Mouse (Mus musculus) cerebral cortex, adult 2 months (tissue): ENCODE data around the gene Slc35e3.

ENCODE experiments used
- WGBS: fragments of 180-500 bp; shearing (Covaris S2); methylation state at CpG from one replicate; pipeline ENCODE4 v1.1.7; 2018; 5-methylcytosine and 5-hydroxymethylcytosine counted together

The Slc35e3 gene

DNA sequence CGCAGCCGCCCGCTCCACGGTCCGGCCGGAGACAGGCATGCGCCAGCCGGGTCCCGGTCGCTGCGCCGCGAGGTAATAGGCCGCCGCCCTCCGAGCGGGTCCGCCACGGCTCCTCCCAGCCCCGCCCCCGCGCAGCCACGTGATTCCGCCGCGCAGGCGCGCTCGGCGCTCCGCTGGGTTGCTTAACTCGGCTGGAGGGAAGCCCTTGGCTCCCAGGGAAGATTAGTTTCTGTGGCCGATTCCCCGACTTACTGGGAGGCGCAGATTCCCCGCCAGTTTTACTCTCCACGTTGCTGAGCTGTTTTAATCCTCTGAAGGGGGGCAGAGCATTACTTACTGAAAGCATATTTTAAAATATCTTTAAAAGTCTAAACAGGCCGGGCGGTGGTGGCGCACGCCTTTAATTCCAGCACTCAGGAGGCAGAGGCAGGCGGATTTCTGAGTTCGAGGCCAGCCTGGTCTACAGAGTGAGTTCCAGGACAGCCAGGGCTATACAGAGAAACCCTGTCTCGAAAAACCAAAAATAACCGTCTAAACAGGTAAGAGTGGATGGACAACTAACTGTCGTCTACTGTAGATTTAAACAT is at the start of gene Slc35e3:
Gene Slc35e3 (minus strand): TSS at position 69 of the 587 bp plus-strand sequence.
- 12% methylated on average over 46 of the region's 46 CpGs for WGBS

DNA sequence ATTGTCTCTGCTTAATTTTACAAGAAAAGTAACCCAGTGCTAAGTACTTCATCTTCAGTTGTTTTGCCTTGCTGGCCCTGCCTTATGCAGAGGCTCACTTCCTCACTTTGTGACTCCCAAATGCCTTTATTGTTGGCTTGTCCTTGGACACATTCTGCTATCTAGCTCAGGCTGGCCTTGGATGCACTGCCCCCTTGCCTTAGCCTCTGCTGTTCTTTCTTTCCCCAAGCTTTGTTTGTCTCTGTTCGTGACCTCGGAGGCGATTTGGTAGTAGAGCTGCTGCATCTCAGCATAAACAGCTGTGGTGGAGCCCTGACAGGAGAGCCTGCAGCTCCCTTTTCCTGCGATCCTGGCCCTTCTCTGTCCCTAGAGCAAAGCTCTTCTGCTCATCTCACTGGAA is 49.0 kb upstream of the Slc35e3 start:
- 80% methylated on average over 4 of the region's 4 CpGs for WGBS

DNA sequence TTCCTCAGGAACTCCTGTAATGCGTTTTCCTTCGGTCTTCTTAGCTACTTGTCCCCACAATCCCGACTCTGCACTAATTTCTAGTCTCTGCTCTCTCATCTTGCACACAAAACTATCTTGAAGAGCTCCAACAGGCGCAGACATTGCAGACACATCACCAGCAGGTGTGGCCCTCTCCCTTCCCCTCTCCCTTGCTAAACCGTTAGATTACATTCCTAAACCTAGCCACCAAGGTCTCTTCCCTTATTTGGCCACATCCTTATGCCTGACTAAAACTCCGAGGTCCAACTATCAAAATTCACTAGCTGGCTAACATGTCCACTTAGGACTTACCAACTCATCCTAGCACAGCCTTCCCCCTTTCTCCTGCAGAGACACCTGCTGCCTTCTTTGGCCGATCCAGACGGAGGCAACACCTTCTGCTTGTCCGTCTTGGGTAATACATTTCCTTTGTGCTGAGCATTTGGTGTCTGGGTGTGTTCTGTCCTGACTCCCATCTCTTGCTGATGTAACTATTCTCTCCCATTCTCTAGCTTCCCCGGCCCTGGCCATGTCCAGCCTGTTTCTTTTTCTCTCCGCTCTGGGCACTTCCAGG is 47.4 kb upstream of the Slc35e3 start:
- 75% methylated on average over 11 of the region's 11 CpGs for WGBS

DNA sequence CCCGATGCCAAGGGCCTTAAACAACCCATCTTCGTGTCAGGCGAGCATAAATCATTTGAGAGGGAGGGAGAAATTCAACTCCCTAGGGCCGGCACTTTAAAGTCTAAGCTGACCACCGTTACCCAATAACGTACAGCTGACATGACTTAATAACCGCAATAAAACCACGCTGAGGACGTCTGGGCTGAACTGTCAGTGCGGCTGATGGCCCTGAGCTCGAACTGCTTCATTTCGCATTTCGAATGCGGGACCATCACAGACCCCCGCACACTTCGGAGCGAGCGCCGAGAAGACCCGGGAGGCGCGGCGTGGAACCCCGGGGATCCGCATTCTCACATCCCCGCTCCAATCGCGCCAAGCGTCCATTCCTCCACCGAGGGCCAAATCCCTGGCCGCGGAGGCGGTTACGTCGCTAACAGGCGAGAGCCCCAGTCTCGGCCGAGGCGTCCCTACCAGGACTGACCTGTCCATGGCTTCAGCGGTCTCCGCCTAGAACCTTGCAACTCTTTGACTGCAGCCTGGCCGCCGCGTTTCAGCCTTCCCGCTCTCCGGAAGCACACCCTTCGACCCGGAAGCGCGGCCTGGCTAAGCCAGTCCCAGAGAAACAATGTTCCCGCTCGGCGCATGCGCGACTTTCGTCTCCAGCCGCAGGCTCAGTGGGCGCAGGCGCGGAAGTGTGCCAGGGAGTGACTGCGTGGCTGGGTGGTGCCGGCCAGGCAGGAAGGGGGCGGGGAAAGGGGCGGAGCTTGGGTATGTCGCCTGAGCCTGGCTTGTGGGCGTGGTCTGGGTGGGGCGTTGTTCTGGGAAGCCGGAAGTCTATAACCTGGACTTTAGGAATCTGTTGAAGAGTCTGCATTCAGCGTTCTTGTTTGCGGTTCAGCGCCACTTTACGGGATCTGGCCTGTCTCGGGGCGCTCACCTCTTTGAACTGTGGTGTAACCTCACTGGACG is 46.3 kb upstream of the Slc35e3 start, which contains the start of gene Nup107:
Gene Nup107 (minus strand): TSS at position 565 of the 951 bp plus-strand sequence.
- WGBS, result under 1% methylated on average over 75 of the region's 75 CpGs

DNA sequence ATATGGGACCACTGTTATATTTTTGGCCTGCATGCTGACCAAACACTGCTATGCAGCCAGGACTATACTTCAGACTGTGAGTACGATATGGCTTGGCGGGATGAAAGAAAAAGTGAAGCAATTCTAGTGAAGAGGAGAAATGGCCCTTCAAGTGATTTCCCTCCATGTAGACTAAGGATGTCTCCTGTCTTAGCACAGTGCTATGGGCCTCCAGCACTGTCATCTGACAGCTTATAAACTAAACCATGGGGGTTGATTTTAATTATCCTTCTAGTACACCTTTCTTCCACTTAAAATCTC is 45.0 kb upstream of the Slc35e3 start:
- 93% methylated on average over 2 of the region's 2 CpGs for WGBS

DNA sequence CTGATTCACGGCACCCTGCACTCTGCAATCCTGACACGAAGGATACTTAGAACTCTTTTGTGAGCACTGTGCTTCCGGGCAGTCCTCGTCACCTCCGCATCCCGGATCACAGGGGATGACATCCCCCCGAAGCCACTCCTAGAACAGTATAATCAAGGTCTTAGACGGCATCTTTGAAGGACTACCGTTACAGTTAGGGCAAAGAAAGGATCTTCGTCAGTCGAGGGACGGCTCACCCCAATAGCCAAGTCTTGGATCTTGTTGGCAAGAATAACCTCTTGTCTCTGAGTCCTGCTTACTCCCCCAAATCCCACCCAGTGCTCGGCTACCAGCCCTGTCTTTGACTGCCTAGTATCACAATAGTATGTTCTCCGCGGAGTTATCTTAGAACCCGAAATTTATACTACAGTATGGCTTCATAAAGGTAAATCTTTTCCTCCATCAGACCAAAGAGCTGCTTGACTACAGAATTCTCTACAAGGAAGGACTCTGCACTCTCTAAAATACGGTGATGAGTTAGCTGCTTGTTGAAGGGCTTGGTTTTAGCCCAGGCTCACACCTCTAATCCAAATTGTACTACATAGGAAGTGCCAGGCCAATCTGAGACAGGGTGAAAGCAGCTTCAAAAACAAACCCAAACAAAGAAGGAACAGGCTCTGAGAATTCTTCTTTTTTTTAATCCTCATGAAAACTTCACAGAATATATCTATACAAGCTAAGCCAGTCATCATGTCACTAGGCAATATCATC is 44.4 kb upstream of the Slc35e3 start:
- WGBS, result 94% methylated on average over 17 of the region's 17 CpGs

DNA sequence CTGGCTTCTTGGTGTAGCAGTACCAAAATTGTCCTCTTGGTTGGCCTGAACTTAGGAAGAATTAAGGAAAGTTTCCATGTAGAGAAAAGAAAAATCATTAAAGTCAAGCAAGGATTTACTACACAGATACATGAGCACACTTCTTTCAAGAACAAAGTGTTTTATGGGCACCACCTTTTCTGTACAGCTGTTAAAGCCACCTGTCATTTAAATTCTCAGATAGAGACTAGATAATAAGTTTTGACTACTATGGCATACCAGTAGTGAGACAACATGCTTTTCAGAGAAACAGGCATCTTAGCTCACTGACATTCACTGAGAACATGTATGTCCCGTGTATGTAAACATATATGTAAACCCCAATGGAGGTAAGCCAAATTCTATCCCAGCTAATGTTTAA is 43.8 kb upstream of the Slc35e3 start:
- 91% methylated on average over 1 of the region's 1 CpGs for WGBS

DNA sequence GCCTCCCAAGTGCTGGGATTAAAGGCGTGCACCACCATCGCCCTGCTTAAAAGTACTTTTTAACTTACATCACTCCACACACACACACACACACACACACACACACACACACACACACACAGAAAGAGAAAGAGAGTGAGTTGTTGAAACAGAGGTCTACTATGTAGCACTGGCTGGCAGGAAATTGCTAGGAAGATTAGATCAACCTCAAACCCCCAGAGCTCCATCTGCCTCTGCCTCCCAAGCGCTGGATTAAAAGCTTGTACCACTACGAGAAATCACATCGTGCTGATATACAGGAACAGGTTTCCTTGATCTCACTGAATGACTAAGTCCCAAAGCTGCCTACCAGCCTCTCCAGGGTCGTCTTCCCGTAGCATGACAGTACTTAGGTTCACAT is 38.5 kb upstream of the Slc35e3 start:
- WGBS, result 95% methylated on average over 7 of the region's 7 CpGs

DNA sequence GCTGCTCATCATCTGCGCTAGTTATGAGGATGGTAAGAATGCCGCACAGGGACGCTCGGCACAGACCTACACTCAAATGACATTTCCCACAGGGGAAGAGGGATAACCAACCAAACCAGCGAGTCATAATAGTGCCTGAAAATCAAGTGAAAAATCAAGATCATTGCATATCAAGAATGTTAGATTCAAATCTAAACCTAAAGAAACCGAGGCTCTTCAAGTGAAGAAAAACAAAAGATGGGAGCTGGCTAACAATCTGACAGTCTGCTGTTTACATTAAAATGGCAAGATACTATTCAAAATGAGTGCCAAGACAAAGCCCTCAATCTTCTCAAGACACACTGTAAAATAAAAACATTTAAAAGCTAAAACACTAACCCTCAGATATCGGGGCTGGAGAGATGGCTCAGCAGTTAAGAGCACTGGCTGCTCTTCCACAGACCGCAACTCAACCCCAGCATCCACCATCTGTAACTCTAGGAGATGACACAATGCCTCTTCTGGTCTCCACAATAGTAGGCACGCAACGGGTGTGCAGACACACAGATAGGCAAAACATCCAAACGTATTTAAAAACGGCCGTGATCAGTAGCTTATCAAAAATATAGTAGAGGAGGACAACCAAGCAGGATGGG is 37.7 kb upstream of the Slc35e3 start:
- 96% methylated on average over 13 of the region's 13 CpGs for WGBS

DNA sequence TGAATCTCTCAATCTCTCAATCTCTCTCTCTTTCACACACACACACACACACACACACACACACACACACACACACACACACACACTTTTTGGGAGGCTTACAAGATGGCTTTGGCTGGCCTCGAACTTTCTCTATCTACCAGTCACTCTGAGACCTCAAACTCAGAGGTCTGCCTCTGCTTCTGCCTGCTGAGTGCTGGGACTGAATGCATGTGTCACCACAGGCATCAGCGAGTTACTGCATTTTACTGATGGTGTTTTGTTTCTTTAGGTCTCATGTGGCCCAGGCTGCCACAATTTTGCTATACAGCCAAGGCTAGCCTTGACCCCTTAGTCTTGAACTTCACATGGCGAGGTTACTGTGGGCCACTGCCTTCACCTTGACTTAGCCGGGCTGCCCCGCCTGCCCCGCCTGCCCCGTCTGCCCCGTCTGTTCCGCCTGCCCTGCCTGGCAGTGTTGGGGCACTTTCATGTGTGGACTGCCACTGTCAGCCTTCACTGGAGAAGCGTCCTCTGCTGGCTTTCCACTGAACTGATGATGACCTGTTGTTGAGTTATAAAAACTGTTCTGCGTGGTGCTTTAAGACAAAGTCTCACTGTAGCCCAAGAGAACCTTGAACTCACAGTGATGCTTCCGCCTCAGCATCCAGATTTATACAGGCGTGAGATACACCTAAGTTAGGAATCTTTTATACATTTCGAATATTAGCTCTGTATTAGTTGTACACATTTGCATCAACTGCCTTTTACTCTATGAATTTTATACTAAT is 36.5 kb upstream of the Slc35e3 start:
- WGBS, result 94% methylated on average over 14 of the region's 14 CpGs

DNA sequence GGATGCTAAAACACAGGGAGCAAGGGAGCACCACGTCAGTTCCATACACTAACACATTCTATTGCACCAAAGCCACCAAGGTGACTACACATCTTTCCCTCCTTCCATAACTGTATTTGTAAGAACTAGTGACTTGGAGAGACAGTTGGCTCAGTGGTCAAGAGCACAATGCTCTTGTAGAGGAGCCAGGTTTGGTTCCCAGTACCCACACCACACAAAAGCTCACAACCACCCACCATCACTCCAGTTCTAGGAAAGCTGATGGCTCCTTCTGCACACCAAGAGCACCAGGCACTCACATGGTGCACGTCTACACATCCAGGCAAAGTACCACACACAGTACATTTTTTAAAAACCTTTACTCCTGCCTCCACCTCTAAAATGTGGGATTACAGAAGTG is 35.9 kb upstream of the Slc35e3 start:
- WGBS, result 90% methylated on average over 2 of the region's 2 CpGs

DNA sequence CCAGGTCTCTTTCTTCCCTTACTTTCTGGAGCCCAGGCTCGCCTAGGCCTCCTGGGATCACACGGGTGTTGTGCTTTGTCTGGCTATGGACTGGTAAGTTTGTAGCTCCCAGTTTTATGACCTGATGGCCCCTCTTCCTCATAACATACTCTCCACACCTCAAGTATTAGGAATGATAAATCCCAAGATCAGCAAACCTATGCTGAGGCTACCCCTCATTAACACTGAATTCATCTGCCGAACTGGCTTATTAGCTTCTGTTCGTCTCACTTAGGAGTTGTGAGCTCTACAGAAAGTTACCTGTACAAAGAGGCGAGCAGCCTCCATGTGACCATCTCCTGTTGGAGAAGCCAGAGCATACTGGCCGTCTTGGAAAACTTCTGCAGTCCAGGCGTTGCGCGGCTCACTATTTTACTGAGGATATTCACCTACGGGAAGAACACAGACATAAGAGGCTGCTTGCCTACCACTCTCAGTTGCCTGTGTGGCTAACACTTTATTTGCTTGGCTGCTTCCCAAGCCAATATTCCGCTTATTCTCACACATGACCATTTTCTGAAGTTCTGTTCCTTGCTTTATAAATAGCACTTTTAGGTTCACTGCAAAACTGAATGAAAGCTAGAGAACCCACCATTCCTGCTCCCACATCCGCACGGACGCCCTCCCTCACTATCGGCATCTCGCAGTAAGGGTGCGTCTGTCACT is 35.0 kb upstream of the Slc35e3 start:
- WGBS, result 96% methylated on average over 17 of the region's 17 CpGs

DNA sequence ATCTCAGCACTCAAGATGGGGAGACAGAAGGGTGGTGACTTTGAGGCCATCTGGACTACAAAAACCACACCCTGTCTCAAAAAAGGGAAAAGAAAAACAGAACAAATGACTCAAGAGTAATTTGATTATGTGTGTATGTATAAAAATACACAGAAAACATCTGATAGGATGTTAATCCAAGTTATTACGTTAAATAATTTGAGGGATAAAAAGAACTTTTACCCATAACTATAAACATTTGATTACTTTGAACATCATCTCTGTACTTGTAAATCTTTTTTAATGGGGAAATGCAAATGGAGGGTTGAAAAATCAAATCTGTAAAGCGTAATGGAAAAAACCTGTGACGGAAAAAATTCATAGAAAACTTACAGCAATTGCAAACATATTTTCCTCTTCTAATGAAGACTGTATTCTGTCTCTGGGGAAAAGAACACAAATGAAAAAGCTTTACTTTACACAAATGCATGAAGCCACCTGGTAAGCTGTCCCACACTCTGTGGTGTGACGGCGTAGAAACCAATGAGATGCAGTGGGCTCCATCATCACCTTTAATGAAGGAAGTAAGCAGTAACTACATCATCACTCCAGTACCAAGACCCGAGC is 34.2 kb upstream of the Slc35e3 start:
- WGBS, result 93% methylated on average over 6 of the region's 6 CpGs

DNA sequence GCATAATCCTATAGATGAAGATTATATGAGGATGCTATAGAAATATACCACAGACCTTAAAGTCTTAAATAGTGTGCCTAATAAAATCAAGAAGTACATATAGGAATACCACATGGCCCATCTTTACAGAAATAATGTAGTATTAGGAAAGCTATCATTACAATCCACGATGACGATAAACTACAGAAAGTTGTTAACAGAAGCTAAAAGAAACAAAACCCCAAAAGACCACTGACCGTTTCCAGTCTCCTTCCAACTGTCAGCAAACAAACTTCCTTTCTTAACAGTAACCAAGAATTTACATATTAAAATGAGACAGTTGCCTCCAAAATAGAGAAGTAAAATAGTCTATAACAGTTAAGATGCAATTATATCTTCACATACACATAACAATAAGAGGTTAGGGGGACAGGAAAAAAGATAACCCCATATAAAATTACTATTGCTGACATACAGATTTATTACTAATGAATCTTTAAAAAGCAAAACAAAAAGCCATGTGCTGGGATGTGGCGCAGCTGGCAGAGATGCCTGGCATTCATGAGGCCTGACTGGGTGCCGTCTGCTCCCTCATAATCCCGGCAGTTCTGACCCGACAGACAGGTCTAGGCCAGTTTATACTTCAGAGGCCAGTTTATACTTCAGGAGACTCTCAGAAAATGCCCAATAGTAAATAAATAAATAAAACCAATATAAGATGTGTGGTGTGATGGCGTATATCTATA is 33.6 kb upstream of the Slc35e3 start:
- 82% methylated on average over 8 of the region's 8 CpGs for WGBS

DNA sequence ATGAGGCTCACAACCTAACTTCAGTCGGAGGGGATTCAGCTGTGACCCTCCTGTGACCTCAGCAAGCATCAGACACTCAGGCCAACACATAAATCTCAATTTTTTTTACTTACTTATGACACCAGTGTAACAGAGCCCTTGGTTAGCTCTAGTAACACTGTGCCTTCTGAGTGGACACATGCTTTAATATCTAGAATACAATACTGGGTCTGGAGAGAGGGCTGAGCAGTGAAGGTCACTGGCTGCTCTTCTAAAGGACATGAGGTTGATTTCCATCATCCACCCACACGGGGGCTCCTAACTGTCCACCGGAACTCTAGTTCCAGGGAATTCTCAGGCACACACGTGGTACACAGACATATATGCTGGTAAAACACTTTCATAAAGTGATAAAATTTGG is 32.8 kb upstream of the Slc35e3 start:
- 91% methylated on average over 4 of the region's 4 CpGs for WGBS

DNA sequence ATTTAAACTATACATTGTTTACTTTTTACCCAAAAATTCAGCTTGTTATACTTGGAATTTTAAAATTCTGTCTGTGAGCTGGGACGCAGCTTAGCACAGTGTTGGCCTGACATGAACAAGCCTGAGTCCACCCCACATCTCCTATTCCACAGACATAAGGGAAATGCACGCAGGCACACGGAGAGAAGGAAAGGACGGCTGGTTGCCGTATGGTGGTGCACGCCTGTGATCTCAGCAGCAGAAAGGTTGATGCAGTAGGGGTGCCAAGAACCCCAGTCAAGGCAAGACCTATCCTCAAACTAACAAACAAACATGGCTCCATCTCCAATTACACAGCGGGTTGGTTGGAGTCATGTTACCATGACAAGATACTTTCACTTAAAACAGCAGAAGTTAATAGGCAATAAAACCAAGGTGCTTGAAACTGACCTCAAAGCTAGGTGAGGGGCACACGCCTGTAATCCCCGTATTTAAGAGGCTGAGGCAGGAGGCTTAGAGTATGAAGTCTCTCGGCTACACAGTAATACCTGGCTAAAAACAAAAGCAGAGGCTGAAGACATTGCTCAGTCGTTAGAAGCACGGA is 32.3 kb upstream of the Slc35e3 start:
- WGBS, result 96% methylated on average over 12 of the region's 12 CpGs

DNA sequence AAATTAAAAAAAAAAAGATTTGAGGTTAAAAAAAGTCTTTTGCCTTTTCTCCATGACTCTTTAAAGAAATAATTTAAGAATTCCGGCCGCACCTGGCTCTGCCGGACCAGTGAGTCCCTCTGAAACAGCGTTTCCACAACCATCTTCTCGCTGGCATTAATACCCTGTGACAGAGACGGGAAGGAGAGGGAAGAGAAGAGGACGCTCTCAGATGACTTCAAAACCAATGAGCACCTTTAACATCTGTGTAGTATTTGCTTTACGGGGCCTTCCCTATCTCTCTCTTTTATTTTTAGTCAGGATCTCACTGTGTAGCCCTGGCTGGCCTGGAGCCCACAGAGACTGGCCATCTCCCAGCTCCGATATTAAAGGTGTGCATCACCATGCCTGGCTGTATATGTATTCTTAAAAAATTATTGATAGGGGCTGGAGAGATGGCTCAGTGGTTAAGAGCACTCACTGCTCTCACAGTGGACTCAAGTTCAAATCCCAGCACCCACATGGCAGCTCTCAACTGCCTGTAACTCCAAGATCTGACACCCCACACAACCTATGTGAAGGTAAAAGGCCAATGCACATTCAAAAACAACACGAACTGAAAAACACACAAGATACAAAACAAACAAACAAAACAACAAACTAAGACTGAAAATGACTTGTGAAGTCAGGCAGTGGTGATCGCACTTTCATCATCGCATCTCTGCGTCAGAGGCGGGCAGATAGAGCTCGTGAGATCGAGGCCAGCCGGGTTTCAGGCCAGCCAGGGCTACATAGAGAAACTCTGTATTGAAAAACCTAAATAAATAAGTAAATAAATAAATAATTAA is 31.5 kb upstream of the Slc35e3 start:
- WGBS, result 94% methylated on average over 17 of the region's 17 CpGs

DNA sequence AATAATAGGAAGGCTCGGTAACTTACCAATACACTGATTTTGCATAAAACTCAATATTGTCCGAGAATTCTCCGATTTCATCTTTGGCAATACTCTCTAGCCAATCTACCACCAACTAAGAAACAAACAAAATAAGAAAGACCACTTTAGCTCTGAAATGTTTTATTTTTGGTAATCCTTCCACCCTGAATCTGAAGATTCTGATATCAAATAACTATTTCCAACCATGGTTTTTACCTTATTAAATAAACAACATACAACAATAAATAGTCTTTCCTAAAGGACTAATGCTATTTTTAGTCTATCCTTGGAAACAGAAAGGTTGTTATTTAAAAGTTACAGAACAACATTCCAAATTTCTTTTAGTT is 30.9 kb upstream of the Slc35e3 start:
- 96% methylated on average over 3 of the region's 3 CpGs for WGBS
